Mouse (Mus musculus) cerebellum, adult 2 months (tissue): ENCODE results near the gene Scgn.

ENCODE experiments used
- CTCF ChIP-seq: fragments of 200-500 bp; IDR thresholded peaks from 2 replicates; pipeline ENCODE4 v1.5.1; 2011; ENCODE audit warnings: low read depth, mild to moderate bottlenecking, control low read depth, low read length, moderate library complexity, borderline replicate concordance; ENCODE audit not compliant: insufficient read depth
- POLR2A ChIP-seq: fragments of 200-500 bp; IDR thresholded peaks from 2 replicates; pipeline ENCODE4 v1.6.1; 2011; ENCODE audit warnings: low read length, control low read depth, borderline replicate concordance; ENCODE audit not compliant: insufficient read depth

GRCm38 (mm10) chr13:23910121-23910520 is 80.9 kb downstream of the Scgn start:
- no peak for TF ChIP-seq CTCF
- no peak for TF ChIP-seq POLR2A
